Mouse (Mus musculus): ENCODE data around the gene Serbp1.

Gene Serbp1

GRCm38 (mm10) chr6:67235649-67236048 lies 2.3 kb upstream of the Serbp1 start:
- DNase-seq (ENCODE audit: low read depth): no peak

- DNase-seq (ENCODE audit: low read depth): no peak
These were observed 1.3 kb upstream of the Serbp1 start for GRCm38 (mm10) chr6:67236491-67237234.

DNA sequence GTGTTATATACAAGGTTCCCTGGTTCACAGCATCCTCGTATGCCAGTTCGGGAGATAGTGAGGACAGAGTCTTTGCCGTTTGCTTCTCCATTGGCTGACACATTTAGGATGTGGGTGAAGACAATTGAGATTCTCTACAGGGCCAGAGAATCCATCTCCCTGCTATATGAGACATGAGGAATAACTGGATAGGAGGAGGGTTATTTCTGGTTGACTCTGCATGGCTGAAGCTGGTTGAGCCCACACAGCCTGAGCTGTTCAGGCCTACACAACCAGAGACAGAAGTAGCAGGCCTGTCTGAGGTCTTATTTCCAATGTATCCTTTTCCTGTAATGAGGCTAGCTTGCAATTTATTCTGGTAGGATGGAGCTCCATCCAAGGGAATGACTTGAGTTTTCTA lies 3.3 kb downstream of the Serbp1 start:
- DNase-seq (ENCODE audit: low read depth): no peak

GRCm38 (mm10) chr6:67243765-67244420 lies 5.9 kb downstream of the Serbp1 start:
- no peak for DNase-seq (ENCODE audit: low read depth)

DNA sequence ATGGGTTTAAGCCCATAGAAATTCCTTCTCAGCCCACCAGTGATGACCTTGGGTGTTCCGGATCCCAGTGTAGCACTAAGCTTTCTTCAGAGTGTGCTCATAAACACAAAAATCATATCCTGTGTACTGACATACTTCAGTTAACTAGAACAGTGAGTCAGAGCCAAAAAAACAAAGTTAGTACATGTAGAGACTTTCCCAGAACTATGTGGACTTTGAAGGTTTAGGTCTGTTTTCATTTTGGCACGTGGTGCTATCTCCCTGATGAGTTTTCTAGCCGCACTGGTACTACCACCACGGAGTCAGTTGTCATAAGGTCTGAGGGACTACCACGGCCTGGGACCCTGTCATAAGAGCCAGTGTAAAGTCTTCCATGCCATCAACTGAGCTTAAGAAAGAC lies 6.5 kb downstream of the Serbp1 start:
- no peak for DNase-seq (ENCODE audit: low read depth)

GRCm38 (mm10) chr6:67251095-67251494 lies 13.1 kb downstream of the Serbp1 start:
- no peak for DNase-seq (ENCODE audit: low read depth)

- no peak for DNase-seq (ENCODE audit: low read depth)
These were observed 27.0 kb downstream of the Serbp1 start for GRCm38 (mm10) chr6:67264935-67265334.

DNA sequence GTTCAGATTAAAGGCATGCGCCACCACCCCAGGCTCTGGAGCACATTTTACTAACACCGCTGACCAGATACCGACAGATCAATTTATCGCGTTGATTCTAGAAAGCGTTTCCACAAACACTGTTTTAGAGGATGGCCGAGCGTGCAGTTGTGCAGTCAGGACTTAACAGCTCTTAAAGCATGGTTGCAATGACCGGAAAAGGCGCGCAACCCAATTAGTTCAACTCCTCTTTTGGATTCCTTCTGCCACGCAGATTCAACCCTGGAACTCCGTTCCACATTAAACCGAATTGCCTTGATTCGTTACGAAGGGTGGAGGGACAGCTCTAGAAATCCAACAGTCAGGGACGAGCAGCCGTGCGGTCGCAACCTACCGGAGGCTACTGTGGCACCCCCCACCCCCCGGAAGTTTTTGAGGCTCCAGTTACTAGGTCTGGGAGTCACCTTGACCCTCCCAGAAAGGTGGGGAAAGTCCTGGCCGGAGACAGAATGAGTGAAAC lies 28.2 kb downstream of the Serbp1 start:
- DNase-seq (ENCODE audit: low read depth): peak; percentile 65

DNA sequence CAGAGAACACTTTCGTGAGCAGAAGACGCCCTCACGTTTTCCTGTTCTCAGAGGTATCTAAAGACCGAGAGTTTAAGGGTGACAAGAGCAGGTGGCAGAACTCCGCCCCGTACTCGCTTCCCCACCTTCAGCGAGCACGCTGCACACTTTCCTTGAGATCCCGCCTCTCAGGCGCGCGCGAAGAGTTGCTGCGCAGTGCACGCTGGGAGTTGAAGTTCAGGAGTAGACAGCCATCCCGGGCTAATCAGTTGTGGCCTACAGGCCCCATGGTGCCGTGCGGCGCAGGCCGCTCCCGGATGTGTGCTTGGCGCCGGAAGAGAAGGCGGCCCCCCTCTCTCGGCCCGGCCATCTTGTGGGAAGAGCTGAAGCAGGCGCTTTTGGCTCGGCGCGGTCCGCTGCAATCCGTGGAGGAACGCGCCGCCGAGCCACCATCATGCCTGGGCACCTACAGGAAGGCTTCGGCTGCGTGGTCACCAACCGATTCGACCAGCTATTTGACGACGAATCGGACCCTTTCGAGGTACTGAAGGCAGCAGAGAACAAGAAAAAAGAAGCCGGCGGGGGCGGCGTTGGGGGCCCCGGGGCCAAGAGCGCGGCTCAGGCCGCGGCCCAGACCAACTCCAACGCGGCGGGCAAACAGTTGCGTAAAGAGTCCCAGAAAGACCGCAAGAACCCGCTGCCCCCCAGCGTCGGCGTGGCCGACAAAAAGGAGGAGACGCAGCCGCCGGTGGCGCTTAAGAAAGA lies 28.9 kb downstream of the Serbp1 start:
- peak; percentile 98 for DNase-seq (ENCODE audit: low read depth)

- DNase-seq (ENCODE audit: low read depth): peak; percentile 57
These were observed 29.6 kb downstream of the Serbp1 start for GRCm38 (mm10) chr6:67267408-67268244.

DNA sequence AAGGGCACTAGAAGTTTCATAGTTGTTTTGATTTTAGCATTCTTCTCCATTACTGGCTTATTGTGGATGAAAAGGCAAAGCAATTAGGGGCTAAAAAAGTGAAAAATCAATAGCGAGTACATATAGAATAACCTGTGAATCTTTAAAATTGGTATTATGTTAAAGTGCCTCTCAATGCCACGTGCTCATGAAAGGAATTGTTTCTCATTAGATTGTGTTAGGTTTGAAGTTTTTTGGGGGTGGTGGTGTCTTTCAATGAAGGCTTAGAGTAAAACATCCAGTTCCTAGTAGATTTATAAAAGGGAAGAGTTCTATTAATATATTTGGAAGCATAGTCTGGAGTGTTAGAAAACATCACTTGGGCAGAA lies 30.3 kb downstream of the Serbp1 start:
- no peak for DNase-seq (ENCODE audit: low read depth)

GRCm38 (mm10) chr6:67268983-67269382 lies 31.0 kb downstream of the Serbp1 start:
- no peak for DNase-seq (ENCODE audit: low read depth)

DNA sequence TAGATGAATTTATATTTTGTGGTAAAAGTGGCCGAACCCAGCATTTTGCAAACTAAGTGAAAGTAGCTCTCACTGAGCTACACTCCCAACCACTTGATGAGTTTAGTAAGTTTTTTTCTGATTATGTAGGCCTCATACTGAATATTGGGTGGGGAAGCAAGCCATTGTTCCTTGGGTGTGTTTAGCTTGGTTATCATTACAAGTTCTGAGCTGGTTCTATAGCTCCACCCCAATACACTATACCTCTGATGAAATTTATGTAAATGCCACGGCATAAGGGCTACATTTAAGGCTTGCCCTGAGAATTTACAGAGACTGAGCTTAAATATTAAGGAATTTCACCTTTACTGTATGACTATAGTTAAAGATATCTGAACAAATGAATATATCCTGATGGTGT lies 31.5 kb downstream of the Serbp1 start:
- DNase-seq (ENCODE audit: low read depth): no peak

DNA sequence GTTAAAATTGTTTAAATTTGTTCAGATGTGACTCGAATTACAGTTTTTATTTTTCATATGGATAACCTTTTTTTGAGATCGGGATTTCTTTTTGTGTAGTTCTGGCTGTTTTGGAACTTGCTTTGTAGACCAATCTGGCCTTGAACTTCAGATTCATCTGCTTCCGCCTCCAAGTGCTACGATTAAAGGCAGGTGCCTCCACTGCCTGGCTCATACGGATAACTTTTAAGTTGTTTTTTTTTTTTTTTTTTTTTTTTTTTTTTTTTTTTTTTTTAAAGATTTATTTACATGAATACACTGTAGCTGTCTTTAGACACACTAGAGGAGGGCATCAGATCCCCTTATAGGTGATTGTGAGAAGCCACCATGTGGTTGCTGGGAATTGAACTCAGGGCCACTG lies 40.0 kb downstream of the Serbp1 start:
- no peak for DNase-seq (ENCODE audit: low read depth)

- no peak for DNase-seq (ENCODE audit: low read depth)
These were observed 43.7 kb downstream of the Serbp1 start for GRCm38 (mm10) chr6:67281614-67282197.

GRCm38 (mm10) chr6:67282897-67283296 lies 44.9 kb downstream of the Serbp1 start:
- no peak for DNase-seq (ENCODE audit: low read depth)

DNA sequence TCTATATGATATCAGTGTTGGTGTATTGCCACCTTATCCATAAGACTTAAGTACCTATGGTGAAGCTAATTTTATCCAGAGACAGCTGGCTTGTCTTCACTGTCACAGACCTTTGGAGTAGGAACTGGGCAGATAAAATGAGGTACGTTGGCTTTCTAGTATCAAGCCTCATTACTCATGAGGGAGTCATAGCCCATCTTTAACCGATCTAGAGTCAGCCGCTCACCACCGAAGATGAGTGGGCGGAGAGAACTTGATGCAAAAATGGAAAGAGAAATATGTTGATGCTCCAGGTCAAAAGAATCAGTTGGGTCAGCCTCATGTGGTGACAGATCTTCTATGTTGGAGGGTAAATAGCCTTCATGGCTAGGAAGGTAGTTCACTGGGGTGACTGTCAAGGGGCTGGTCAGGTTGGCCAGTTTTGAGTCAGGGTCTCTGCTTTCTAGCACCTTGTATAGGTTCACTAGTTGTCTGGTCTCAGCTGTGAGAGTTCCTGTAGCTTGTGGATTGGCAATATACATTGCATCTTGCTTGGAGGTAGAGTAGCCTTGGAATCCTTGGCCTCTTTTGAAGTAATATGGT lies 54.2 kb downstream of the Serbp1 start:
- DNase-seq (ENCODE audit: low read depth): no peak

DNA sequence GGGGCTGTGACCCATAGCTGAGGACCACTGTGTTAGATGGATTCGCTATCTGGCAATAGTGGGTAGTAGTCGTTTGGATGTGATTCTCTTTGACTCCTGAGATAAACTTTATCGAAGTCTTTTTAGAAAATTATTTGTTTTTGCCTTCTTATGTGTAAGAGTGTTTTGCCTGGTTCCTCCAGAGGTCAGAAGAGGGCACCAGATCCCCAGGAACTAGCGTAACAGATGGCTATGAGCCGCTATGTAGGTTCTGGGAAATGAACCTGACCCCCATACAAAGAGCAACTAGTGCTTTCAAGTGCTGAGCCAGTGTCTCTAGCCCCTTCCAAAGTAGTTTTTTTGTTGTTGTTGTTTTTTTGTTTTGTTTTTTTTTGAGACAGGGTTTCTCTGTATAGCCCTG lies 58.1 kb downstream of the Serbp1 start:
- DNase-seq (ENCODE audit: low read depth): no peak

DNA sequence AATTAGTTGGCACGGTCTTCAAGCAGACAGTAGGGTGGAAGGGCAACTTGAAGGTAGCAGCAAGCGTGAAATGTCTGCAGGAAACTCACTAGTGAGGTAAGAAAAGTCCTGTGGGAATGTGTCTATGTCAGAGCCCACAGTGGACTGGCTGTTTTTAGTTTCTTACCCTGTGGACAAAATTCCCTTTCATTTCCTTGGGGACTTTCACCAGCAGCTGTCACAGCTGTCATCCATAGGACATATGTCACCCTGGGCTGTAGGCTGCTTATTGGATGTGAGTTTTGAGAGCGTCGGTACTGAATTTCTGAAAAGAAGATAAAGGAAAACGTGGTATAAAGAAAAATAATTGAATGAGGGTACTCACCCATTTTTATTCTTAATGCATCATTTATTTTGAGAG lies 60.8 kb downstream of the Serbp1 start:
- DNase-seq (ENCODE audit: low read depth): no peak

- DNase-seq (ENCODE audit: low read depth): no peak
These were observed 62.3 kb downstream of the Serbp1 start for GRCm38 (mm10) chr6:67300300-67300699.

- DNase-seq (ENCODE audit: low read depth): peak; percentile 26
These were observed 62.8 kb downstream of the Serbp1 start for GRCm38 (mm10) chr6:67300710-67301163.
